Mouse (Mus musculus) heart, postnatal 0 days (tissue): ENCODE measurements at regions not wholly inside any gene's neighbourhood (a gene's known extent, or its start where the extent isn't known, plus 50 kb on each side); places are given as distances from the start of the nearest gene placed in this dataset.
A peak's percentile ranks its signal among the peaks of the same experiment; 100 is the strongest.

Experiments used
- ATAC-seq: fragments of 200-750 bp; cut with Nextera tagmentation; 2 replicates; pipeline ENCODE4 v1.8.0; 2017; ENCODE audit warnings: low read depth, moderate number of reproducible peaks, moderate library complexity; ENCODE audit not compliant: insufficient read depth
- DNase-seq: peaks from one replicate; pipeline ENCODE4 v3.0.0-alpha.2; 2016; ENCODE audit warnings: low spot score
- H3K27ac ChIP-seq: fragments of 300-500 bp; sonication (generic); 2 replicates; pipeline ENCODE4 v1.5.1; 2014; ENCODE audit warnings: low read depth, mild to moderate bottlenecking
- H3K27me3 ChIP-seq: fragments of 300-500 bp; sonication (generic); 2 replicates; pipeline ENCODE4 v1.6.1; 2014; ENCODE audit warnings: low read length, mixed read lengths; ENCODE audit not compliant: control insufficient read depth, insufficient read depth
- H3K36me3 ChIP-seq: fragments of 300-500 bp; sonication (generic); replicated peaks from 2 replicates; pipeline ENCODE4 v1.6.1; 2014; ENCODE audit warnings: low read length, mixed read lengths; ENCODE audit not compliant: control insufficient read depth, insufficient read depth
- H3K4me1 ChIP-seq: fragments of 300-500 bp; sonication (generic); 2 replicates; pipeline ENCODE4 v1.6.1; 2014; ENCODE audit warnings: antibody characterized with exemption; ENCODE audit not compliant: control insufficient read depth, insufficient read depth
- H3K4me2 ChIP-seq: fragments of 300-500 bp; sonication (generic); 2 replicates; pipeline ENCODE4 v1.6.1; 2014; ENCODE audit warnings: low read depth, mild to moderate bottlenecking, low read length, moderate library complexity
- H3K4me3 ChIP-seq: fragments of 300-500 bp; sonication (generic); 2 replicates; pipeline ENCODE4 v1.5.1; 2014; ENCODE audit warnings: low read depth, low read length
- H3K9ac ChIP-seq: fragments of 300-500 bp; sonication (generic); replicated peaks from 2 replicates; pipeline ENCODE4 v1.6.1; 2014; ENCODE audit warnings: low read depth, low read length, mixed read lengths
- H3K9me3 ChIP-seq: fragments of 300-500 bp; sonication (generic); replicated peaks from 2 replicates; pipeline ENCODE4 v1.6.1; 2016; ENCODE audit warnings: low read length; ENCODE audit not compliant: control insufficient read depth
- CTCF ChIP-seq: IDR thresholded peaks from 2 replicates; pipeline ENCODE4 v1.5.1; 2016; ENCODE audit warnings: antibody characterized with exemption, control low read depth, low read depth
- EP300 ChIP-seq: IDR thresholded peaks from 2 replicates; pipeline ENCODE4 v1.6.1; 2016; ENCODE audit warnings: antibody characterized with exemption, low read depth
- WGBS: fragments of 180-500 bp; shearing (Covaris S2); extraction: QIAGEN DNeasy Blood & Tissue Kit; methylation state at CpG from one replicate; pipeline ENCODE4 v1.1.7; 2014; 5-methylcytosine and 5-hydroxymethylcytosine counted together

DNA sequence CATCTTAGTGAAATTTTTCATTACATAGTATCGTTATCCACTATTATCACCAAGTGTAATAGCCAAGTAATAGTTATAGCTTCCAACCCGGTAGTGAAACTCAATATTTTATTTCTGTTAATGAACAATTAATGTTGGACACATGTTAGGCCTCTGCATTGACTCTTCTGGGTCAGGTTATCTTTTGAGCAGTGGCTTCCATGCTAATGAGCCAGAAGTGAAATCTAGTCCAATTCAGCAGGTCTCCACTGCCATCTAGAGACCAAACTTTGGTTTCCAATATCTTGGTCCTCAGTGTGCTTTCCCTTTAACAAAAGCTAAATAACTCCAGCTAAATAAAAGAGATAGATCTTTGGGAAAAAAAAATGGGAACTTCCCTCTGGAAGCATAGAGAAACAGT is 258.9 kb upstream of the Aldoart1 start:
- TF ChIP-seq CTCF (peak; percentile 24; the same call in 1 of the 2 replicates), EP300 (no peak)
- WGBS, result 62% methylated on average over 2 of the region's 2 CpGs

More for the DNA sequence above, 258.9 kb upstream of the Aldoart1 start:
- no peaks in the 10 kb centered on the region for H3K27me3 ChIP-seq
- no peaks in the 10 kb centered on the region for H3K4me1 ChIP-seq
- H3K9ac ChIP-seq, result no peak overlapping the region
- no peak for ATAC-seq
- H3K9me3 ChIP-seq, result no peaks in the 10 kb centered on the region
- peak; percentile 6 for DNase-seq
- no peak overlapping the region for H3K4me2 ChIP-seq
- H3K27ac ChIP-seq, result no peak overlapping the region
- no peak overlapping the region for H3K4me3 ChIP-seq
- no peaks in the 10 kb centered on the region for H3K36me3 ChIP-seq
